In the genomic region with DNA sequence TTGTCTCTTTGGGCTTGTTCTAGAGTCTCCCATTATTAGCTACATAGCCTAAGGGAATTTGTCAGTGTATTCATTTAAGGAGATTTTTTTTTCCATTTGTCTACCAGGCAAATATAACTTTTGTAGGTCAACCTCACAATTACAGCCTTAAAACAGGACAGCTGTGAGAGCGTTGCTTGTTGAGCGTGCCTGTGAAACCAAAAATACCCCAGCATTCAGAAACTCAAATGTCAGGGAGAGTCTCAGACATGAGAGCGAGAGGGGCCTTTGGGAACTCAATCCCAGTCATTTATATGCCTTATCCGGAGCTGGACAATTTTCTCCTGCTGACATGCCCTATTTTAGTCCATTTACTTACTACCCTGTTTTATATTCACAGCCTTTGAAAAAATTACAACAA, we compare ENCODE assay signal across 14 mouse cellular contexts.
"Had no signal": no experiment of that assay in that cellular context is flagged by ENCODE, and none has a peak within 500 bp of the region (broad histone marks: within the 10 kb centered on the region; RNA-seq: fewer than 3 reads in every experiment).

No protein-coding gene starts in this region.

- H3K4me1 ChIP-seq: liver, embryonic 13.5 days; megakaryocyte, embryonic 14.5 days had no signal

- H3K27me3 ChIP-seq: liver, embryonic 13.5 days; megakaryocyte, embryonic 14.5 days; neural tube, embryonic 13.5 days had no signal

- H3K9ac ChIP-seq: liver, embryonic 13.5 days; neural tube, embryonic 13.5 days had no signal

- H3K4me3 ChIP-seq: liver, embryonic 13.5 days; midbrain, embryonic 10.5 days; neural tube, embryonic 13.5 days had no signal

- DNase-seq: kidney, adult 11 months; kidney, adult 8-10 months; liver, embryonic 13.5 days; lung, adult 2 months; lung, postnatal 14 days; midbrain, embryonic 14.5 days; right cerebral cortex, postnatal 4 days; thymus, adult 2 months; thymus, postnatal 14 days; thymus, postnatal 4 days had no signal

- H3K9me3 ChIP-seq: liver, embryonic 13.5 days; midbrain, embryonic 10.5 days; neural tube, embryonic 13.5 days had no signal

- H3K4me2 ChIP-seq: liver, embryonic 13.5 days; neural tube, embryonic 13.5 days had no signal

- H3K36me3 ChIP-seq: liver, embryonic 13.5 days; midbrain, embryonic 10.5 days; neural tube, embryonic 13.5 days had no signal

- H3K27ac ChIP-seq: liver, embryonic 13.5 days; midbrain, embryonic 10.5 days; neural tube, embryonic 13.5 days; stomach, postnatal 0 days had no signal
